Mouse (Mus musculus): ENCODE results near the gene Tctex1d4. TPM values are rescaled to one million over a fixed set of nuclear protein-coding genes. Genes with fewer than 3 reads are reported as not detected.

Gene Tctex1d4
- polyA plus RNA-seq, 1 experiment: not detected

DNA sequence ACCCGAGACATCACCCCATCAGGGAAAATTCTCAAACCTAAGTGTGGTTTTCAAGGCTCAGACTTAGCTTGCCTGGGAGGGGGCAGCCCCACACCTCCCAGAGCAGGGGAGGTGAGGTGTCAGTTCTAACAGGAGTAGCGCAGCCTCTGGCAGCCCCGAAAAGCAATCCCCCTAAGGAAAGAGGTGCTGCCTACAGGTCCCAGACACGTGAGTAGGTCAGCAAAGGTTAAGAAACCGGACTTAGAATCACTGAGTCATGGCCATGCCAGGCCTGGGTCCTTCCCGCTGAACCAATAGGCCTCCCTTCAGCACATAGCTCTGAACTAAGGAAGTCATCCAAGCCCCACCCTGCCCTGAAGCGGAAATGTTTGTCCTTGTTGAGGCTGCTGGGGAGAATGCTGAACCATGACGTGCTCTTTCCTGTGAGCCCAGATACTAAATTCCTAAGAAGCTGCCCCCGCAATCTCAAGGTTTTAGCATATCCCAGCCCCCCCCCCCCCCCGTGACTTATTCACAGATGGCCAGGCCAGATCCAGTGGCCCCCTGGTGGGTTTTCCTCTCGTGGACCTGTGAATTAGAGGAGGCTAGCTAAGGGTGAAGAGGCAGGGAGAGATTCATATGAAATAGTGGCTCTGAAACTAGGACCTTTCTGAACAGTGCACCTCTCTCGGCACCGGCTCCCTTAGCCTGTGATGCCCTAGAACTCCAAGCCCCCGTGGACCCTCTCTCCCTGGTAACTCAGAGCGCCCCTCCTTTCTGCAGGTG lies 502 bp upstream of the Tctex1d4 start:
- TF ChIP-seq CTCF (IDR thresholded peaks at IDR 0.05; ENCODE audit: borderline replicate concordance, insufficient read depth, low read length): no peak
- TF ChIP-seq POLR2A (IDR thresholded peaks at IDR 0.05; ENCODE audit: low read depth, low read length): peak; percentile 40; the same call in 1 of the 2 replicates

DNA sequence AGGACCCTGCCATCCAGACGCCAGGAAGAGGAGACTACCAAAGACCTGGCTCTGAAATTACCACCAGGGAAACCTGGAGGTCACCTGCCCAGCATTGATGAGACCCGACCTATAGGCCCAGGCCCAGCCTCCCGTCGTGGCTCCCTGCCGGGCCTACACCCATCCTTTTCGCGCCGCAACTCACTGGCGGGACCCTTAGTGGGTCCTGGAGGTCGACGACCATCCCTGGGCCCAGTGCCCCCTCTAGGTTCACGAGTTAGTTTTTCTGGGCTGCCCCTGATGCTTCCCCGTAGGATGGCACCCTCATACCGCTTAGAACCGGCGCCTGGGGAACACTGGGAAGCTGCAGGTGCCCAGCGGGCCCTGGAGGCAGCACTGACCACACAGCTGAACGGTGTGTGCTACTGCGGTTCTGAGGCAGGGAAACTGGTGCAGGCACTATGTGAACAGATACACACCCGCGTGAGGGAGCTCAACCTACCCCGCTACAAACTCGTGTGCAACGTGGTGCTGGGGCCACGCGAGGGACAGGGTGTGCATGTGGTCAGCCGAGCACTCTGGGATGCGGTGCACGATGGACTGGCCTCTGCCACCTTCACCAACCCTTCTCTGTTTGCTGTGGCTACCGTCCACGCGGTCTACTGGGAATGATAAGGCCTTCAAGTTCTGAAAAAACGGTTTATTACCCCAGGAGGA lies 1.5 kb downstream of the Tctex1d4 start:
- TF ChIP-seq CTCF (IDR thresholded peaks at IDR 0.05; ENCODE audit: borderline replicate concordance, insufficient read depth, low read length) (no peak), POLR2A (IDR thresholded peaks at IDR 0.05; ENCODE audit: low read depth, low read length) (no peak)
- Histone ChIP-seq H3K4me3 (ENCODE audit: insufficient read depth, low read length) (no peak overlapping the region), H3K4me1 (ENCODE audit: control insufficient read depth, insufficient read depth, low read length) (peaks cover 26% of the 10 kb centered on the region), H3K27ac (ENCODE audit: insufficient read depth, low read length) (no peak overlapping the region)

More for the DNA sequence above, 502 bp upstream of the Tctex1d4 start:
- peak overlapping the region; percentile 100 for H3K27ac ChIP-seq (ENCODE audit: insufficient read depth, low read length)
- no peak overlapping the region for H3K4me3 ChIP-seq (ENCODE audit: insufficient read depth, low read length)
- H3K4me1 ChIP-seq (ENCODE audit: control insufficient read depth, insufficient read depth, low read length): peaks cover 14% of the 10 kb centered on the region

DNA sequence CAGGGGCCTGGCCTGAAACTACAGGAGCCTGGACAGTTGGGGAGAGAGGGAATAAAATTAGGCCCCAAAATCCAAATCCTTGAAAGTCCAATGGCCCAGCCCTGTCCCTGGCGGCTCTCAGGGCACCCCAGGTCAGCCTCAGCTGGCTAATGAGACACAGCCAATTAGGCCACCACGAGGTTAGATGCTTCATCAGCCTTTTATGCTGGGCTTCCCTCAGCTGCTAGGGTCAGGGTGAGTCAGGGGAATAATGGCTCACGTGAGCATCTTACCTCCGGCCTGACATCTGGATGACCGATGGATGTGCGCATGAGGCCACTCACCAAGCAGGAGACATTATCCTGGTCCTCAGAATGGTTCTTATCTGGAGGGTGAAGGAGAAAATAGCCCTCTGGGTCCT lies 4.2 kb downstream of the Tctex1d4 start:
- peaks cover 22% of the 10 kb centered on the region for H3K4me1 ChIP-seq (ENCODE audit: control insufficient read depth, insufficient read depth, low read length)
- TF ChIP-seq CTCF (IDR thresholded peaks at IDR 0.05; ENCODE audit: borderline replicate concordance, insufficient read depth, low read length) (no peak), POLR2A (IDR thresholded peaks at IDR 0.05; ENCODE audit: low read depth, low read length) (no peak)
- H3K4me3 ChIP-seq (ENCODE audit: insufficient read depth, low read length): no peak overlapping the region
- no peak overlapping the region for H3K27ac ChIP-seq (ENCODE audit: insufficient read depth, low read length)

DNA sequence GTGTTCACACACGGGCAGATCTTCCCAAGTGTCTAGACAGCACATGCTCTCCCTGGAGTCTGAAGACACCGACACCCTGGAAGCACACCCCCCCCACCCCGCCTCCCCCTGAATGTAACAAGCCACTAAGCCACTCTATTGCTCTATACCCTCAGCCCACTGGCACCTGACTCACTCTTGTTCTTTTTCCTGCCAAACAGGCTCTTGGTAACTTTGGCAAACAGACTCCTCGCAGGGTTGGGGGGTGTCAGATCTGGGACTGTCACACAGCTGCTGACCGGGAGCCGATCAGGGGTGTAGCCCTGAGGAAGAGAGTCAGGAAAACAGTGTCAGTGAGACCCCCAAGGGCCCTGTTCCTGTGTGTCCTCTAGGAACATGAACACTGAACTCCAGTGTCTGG lies 4.6 kb downstream of the Tctex1d4 start:
- no peak overlapping the region for H3K4me3 ChIP-seq (ENCODE audit: insufficient read depth, low read length)
- no peak overlapping the region for H3K27ac ChIP-seq (ENCODE audit: insufficient read depth, low read length)
- peaks cover 21% of the 10 kb centered on the region for H3K4me1 ChIP-seq (ENCODE audit: control insufficient read depth, insufficient read depth, low read length)
- TF ChIP-seq POLR2A (IDR thresholded peaks at IDR 0.05; ENCODE audit: low read depth, low read length) (no peak), CTCF (IDR thresholded peaks at IDR 0.05; ENCODE audit: borderline replicate concordance, insufficient read depth, low read length) (no peak)

DNA sequence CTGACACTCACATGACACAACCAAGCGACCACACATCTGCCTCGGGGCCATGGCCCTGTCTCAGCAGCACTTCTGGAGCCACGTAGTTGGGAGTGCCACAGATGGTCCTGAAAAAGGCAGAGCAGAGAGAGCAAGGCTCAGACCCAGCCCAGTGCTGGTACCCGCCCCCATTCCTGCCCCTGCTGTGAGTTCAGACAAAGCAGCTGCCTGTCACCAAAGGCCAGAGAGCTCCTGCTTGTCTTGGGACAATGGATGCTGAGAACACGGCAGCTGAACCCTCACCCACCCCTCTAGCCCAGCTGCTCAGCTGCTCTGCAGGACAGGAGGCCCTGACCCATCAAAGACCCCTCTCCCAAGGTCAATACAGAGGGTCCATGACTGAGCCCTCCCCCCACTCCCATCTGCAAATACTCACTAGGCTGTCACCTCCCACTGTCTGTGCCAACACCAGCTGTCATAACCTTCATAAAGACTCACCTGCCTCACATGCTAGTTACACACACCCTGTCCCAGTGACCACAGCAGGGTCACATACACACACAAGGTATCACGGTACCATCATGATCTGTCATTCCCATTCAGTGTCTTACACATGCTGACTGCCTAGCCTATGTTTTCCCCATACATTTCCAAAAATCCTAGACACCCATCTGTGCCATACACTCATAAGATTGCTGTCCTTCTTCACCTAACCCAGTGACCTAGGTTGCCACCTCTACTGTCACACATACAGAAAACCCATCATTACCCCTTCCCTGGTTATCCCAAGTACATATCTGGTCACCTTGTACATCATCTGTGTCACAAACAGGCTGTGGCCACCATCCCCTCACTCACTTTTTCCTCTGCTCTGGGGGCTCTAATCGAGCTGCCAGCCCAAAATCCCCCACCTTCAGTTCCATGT lies 5.5 kb downstream of the Tctex1d4 start:
- no peak overlapping the region for H3K27ac ChIP-seq (ENCODE audit: insufficient read depth, low read length)
- TF ChIP-seq POLR2A (IDR thresholded peaks at IDR 0.05; ENCODE audit: low read depth, low read length): peak; percentile 39; the same call in 1 of the 2 replicates
- no peak for TF ChIP-seq CTCF (IDR thresholded peaks at IDR 0.05; ENCODE audit: borderline replicate concordance, insufficient read depth, low read length)
- peaks cover 13% of the 10 kb centered on the region for H3K4me1 ChIP-seq (ENCODE audit: control insufficient read depth, insufficient read depth, low read length)
- H3K4me3 ChIP-seq (ENCODE audit: insufficient read depth, low read length): peak overlapping the region; percentile 75

DNA sequence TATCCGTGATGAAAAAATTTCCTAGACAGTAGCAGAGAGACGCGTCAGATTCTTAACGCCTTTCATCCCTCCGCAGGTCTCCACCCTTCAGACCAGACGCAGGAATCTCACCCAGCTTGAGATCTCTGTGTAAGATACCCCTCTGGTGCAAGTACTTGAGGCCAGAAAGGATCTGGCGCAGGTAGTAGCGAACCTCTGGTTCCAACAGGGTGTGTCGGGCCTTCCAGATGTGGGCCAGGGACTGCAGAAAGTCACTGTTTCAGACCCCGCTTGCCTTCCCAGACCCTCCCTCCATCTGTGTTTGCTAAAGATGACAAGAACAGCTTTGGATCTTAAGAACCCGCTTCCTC lies 6.2 kb downstream of the Tctex1d4 start:
- no peak overlapping the region for H3K27ac ChIP-seq (ENCODE audit: insufficient read depth, low read length)
- TF ChIP-seq CTCF (IDR thresholded peaks at IDR 0.05; ENCODE audit: borderline replicate concordance, insufficient read depth, low read length): no peak
- no peak for TF ChIP-seq POLR2A (IDR thresholded peaks at IDR 0.05; ENCODE audit: low read depth, low read length)
- peak overlapping the region; percentile 75 for H3K4me3 ChIP-seq (ENCODE audit: insufficient read depth, low read length)
- peaks cover 12% of the 10 kb centered on the region for H3K4me1 ChIP-seq (ENCODE audit: control insufficient read depth, insufficient read depth, low read length)

DNA sequence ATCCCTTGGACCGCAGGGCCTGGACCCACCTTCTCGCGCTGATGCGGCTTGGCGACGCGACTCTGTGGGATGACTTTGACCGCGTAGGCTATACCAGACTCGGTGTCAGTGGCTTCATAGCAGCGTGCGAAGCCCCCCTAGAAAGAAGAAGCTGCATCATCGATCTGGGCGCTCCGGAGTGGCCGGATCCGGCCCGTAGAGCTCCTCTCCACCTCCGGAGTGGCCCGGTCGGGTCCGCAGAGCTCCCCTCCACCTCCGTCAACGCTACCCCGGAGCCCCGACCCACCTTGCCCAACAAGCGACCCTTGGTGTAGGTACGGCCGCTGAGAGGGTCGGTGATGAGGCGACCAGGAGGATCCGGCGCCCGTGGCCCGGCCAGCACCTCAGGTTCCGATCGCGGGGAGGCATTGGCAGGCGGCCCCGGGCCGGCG lies 6.8 kb downstream of the Tctex1d4 start:
- Histone ChIP-seq H3K27ac (ENCODE audit: insufficient read depth, low read length) (no peak overlapping the region), H3K4me3 (ENCODE audit: insufficient read depth, low read length) (peak overlapping the region; percentile 75), H3K4me1 (ENCODE audit: control insufficient read depth, insufficient read depth, low read length) (peaks cover 12% of the 10 kb centered on the region)
- TF ChIP-seq POLR2A (IDR thresholded peaks at IDR 0.05; ENCODE audit: low read depth, low read length) (no peak), CTCF (IDR thresholded peaks at IDR 0.05; ENCODE audit: borderline replicate concordance, insufficient read depth, low read length) (no peak)

DNA sequence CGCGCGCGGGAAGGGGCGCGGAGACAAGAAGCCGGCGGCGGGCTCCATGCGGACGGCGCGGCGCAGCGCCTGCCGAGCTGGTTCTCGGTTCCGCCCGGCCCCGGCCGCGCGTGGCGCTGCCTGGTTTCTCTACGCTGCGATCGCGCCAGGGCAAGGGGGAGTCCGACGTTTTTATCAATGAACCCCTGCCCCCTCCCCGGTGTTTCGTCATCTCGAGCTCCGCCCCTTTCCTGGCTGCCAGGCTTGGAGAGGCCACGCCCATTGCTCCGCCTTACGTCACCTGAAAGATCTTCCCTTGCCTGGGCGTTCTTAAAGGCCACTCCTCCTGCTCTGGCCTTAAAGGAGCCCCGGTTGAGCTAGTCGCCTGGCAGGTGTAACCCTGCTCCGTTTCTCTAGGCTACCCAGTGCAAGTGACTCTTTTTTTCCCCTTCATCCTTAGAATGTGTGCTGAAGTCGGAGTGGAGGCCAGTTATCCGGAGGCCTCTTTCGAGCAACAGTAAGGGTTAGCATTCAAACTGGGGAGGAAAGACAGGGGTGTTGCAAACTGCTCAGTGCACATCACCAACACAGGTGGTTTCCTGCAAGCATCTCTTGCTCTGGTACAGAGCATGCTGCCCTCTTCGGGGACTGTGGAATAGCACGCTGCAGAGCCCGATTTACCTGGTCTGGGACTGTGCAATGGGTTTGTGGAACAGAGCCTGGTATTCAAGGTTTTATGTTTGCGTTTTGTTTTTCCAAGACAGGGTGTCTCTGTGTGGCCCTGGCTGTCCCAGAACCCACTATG lies 7.4 kb downstream of the Tctex1d4 start, which contains the start of gene Plk3:
Gene Plk3 (minus strand): TSS at position 147 of the 784 bp plus-strand sequence.
- TF ChIP-seq POLR2A (IDR thresholded peaks at IDR 0.05; ENCODE audit: low read depth, low read length): peak; percentile 94
- TF ChIP-seq CTCF (IDR thresholded peaks at IDR 0.05; ENCODE audit: borderline replicate concordance, insufficient read depth, low read length): no peak
- H3K4me1 ChIP-seq (ENCODE audit: control insufficient read depth, insufficient read depth, low read length): peaks cover 12% of the 10 kb centered on the region
- no peak within 1 kb of the TSS for H3K27ac ChIP-seq (ENCODE audit: insufficient read depth, low read length)
- H3K4me3 ChIP-seq (ENCODE audit: insufficient read depth, low read length): peak within 1 kb of the TSS; percentile 75

DNA sequence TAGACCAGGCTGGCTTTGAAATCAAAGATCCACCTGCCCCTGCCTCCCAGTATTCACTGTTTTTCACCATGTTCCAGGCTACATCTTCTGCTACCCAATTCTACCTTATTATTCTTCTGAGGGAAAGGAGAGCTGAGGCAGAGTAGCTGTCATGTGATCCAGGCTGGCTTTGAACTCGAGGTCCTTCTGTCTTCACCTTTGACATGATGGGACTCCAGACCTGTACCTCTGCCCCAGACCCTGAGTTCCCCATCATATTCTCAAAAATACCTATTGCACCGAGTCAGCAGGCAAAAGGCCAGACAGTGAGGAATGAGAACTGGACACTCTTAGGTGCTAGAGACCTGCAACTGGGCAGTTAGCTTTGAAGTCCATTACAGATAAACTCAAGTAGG lies 8.0 kb downstream of the Tctex1d4 start:
- no peak for TF ChIP-seq CTCF (IDR thresholded peaks at IDR 0.05; ENCODE audit: borderline replicate concordance, insufficient read depth, low read length)
- no peak for TF ChIP-seq POLR2A (IDR thresholded peaks at IDR 0.05; ENCODE audit: low read depth, low read length)
- H3K4me3 ChIP-seq (ENCODE audit: insufficient read depth, low read length): no peak overlapping the region

More for the DNA sequence above, 8.0 kb downstream of the Tctex1d4 start:
- Histone ChIP-seq H3K27ac (ENCODE audit: insufficient read depth, low read length) (no peak overlapping the region), H3K4me1 (ENCODE audit: control insufficient read depth, insufficient read depth, low read length) (peaks cover 12% of the 10 kb centered on the region)

All from embryonic fibroblast, embryonic 13.5 days (primary cell).